Mouse (Mus musculus): ENCODE measurements around the gene Htr5b. TPM values are rescaled to one million over a fixed set of nuclear protein-coding genes. Genes with fewer than 3 reads are reported as not detected.

Gene Htr5b
- polyA plus RNA-seq, 1 experiment from 2014 or later: not detected

- 75% methylated on average over 16 of the region's 16 CpGs for WGBS (ENCODE audit: insufficient replicate concordance)
- H3K27ac ChIP-seq (ENCODE audit: low read depth): no peak overlapping the region
- peaks cover 26% of the 10 kb centered on the region for H3K36me3 ChIP-seq (replicated peaks; ENCODE audit: insufficient read depth, low read length)
- no peak for DNase-seq
- no peak for TF ChIP-seq EP300 (IDR thresholded peaks at IDR 0.05; ENCODE audit: low read depth)
- TF ChIP-seq CTCF (IDR thresholded peaks at IDR 0.05; ENCODE audit: low read depth): no peak
- H3K4me2 ChIP-seq (ENCODE audit: low read depth, low read length): no peak overlapping the region
- H3K4me3 ChIP-seq (ENCODE audit: low read depth, low read length): no peak overlapping the region
- no peaks in the 10 kb centered on the region for H3K4me1 ChIP-seq (ENCODE audit: insufficient read depth)
- no peak overlapping the region for H3K9ac ChIP-seq (replicated peaks)
- no peaks in the 10 kb centered on the region for H3K27me3 ChIP-seq (ENCODE audit: insufficient read depth, low read length)
- ATAC-seq: no peak
- no peaks in the 10 kb centered on the region for H3K9me3 ChIP-seq (ENCODE audit: low read length)
Measured at GRCm38 (mm10) chr1:121550801-121551456, 22.7 kb upstream of the Htr5b start.

- Histone ChIP-seq H3K4me3 (ENCODE audit: low read depth, low read length) (no peak overlapping the region), H3K27me3 (ENCODE audit: insufficient read depth, low read length) (no peaks in the 10 kb centered on the region), H3K9me3 (ENCODE audit: low read length) (no peaks in the 10 kb centered on the region), H3K27ac (ENCODE audit: low read depth) (no peak overlapping the region), H3K36me3 (replicated peaks; ENCODE audit: insufficient read depth, low read length) (peaks cover 13% of the 10 kb centered on the region), H3K9ac (replicated peaks) (no peak overlapping the region), H3K4me2 (ENCODE audit: low read depth, low read length) (no peak overlapping the region), H3K4me1 (ENCODE audit: insufficient read depth) (no peaks in the 10 kb centered on the region)
- 70% methylated on average over 4 of the region's 4 CpGs for WGBS (ENCODE audit: insufficient replicate concordance)
- no peak for ATAC-seq
- TF ChIP-seq CTCF (IDR thresholded peaks at IDR 0.05; ENCODE audit: low read depth) (peak; percentile 33), EP300 (IDR thresholded peaks at IDR 0.05; ENCODE audit: low read depth) (no peak)
- no peak for DNase-seq
Measured at GRCm38 (mm10) chr1:121549456-121549855, 21.2 kb upstream of the Htr5b start.

GRCm38 (mm10) chr1:121548667-121549066, 20.4 kb upstream of the Htr5b start:
- Histone ChIP-seq H3K9me3 (ENCODE audit: low read length) (no peaks in the 10 kb centered on the region), H3K4me1 (ENCODE audit: insufficient read depth) (no peaks in the 10 kb centered on the region), H3K27ac (ENCODE audit: low read depth) (no peak overlapping the region), H3K36me3 (replicated peaks; ENCODE audit: insufficient read depth, low read length) (peaks cover 8% of the 10 kb centered on the region), H3K27me3 (ENCODE audit: insufficient read depth, low read length) (no peaks in the 10 kb centered on the region), H3K9ac (replicated peaks) (no peak overlapping the region), H3K4me3 (ENCODE audit: low read depth, low read length) (no peak overlapping the region), H3K4me2 (ENCODE audit: low read depth, low read length) (no peak overlapping the region)
- TF ChIP-seq CTCF (IDR thresholded peaks at IDR 0.05; ENCODE audit: low read depth) (no peak), EP300 (IDR thresholded peaks at IDR 0.05; ENCODE audit: low read depth) (no peak)
- 88% methylated on average over 4 of the region's 4 CpGs for WGBS (ENCODE audit: insufficient replicate concordance)
- no peak for ATAC-seq
- DNase-seq: no peak

DNA sequence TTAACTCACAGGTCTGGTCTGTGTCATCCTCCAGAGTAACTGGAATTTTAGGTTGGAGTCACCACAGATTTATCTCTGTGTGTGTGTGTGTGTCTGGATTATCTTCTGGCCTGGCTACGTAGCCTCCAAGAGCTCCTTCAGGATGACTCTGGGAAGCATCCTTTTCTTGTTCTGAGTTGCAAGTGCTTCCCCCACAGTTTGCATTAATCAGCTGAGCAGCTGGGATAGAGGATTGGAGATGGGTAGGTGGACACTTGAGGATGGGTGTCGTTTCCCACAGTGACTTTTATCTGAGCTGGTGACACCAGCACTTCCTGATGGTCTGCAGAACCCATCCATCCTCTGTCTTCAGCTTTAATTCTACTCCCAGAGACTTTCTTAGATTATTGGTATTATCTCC, 18.6 kb upstream of the Htr5b start:
- no peaks in the 10 kb centered on the region for H3K27me3 ChIP-seq (ENCODE audit: insufficient read depth, low read length)
- H3K4me3 ChIP-seq (ENCODE audit: low read depth, low read length): no peak overlapping the region
- no peak overlapping the region for H3K4me2 ChIP-seq (ENCODE audit: low read depth, low read length)
- DNase-seq (no peak), ATAC-seq (no peak)
- H3K27ac ChIP-seq (ENCODE audit: low read depth): no peak overlapping the region
- no peaks in the 10 kb centered on the region for H3K9me3 ChIP-seq (ENCODE audit: low read length)
- 60% methylated on average over 2 of the region's 2 CpGs for WGBS (ENCODE audit: insufficient replicate concordance)
- TF ChIP-seq EP300 (IDR thresholded peaks at IDR 0.05; ENCODE audit: low read depth) (no peak), CTCF (IDR thresholded peaks at IDR 0.05; ENCODE audit: low read depth) (no peak)
- H3K9ac ChIP-seq (replicated peaks): no peak overlapping the region
- H3K36me3 ChIP-seq (replicated peaks; ENCODE audit: insufficient read depth, low read length): no peaks in the 10 kb centered on the region
- H3K4me1 ChIP-seq (ENCODE audit: insufficient read depth): no peaks in the 10 kb centered on the region

DNA sequence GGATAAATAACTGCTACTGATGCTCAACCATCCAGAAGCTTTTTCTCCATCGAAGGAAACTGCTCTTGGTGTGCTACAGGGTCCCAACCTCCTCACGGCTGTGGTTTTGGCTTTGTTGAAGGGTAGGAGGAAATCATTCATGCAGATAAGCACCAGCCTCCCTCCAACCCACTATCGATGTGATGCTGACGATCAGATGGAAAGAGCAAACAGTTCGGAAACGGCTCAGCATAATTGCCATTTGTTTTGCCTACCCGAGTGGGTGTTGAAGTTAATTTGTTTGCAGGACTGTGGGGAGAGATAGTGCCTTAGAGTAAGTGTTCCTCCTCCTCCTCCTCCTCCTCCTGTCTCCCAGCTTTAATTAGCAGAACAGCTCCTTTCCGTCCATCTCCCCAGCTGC, 12.1 kb upstream of the Htr5b start:
- TF ChIP-seq CTCF (IDR thresholded peaks at IDR 0.05; ENCODE audit: low read depth) (no peak), EP300 (IDR thresholded peaks at IDR 0.05; ENCODE audit: low read depth) (no peak)
- no peak overlapping the region for H3K9ac ChIP-seq (replicated peaks)
- H3K27me3 ChIP-seq (ENCODE audit: insufficient read depth, low read length): no peaks in the 10 kb centered on the region
- H3K4me1 ChIP-seq (ENCODE audit: insufficient read depth): no peaks in the 10 kb centered on the region
- DNase-seq: no peak
- H3K4me3 ChIP-seq (ENCODE audit: low read depth, low read length): no peak overlapping the region
- ATAC-seq: no peak
- H3K4me2 ChIP-seq (ENCODE audit: low read depth, low read length): no peak overlapping the region
- no peaks in the 10 kb centered on the region for H3K36me3 ChIP-seq (replicated peaks; ENCODE audit: insufficient read depth, low read length)
- 47% methylated on average over 8 of the region's 8 CpGs for WGBS (ENCODE audit: insufficient replicate concordance)
- no peak overlapping the region for H3K27ac ChIP-seq (ENCODE audit: low read depth)
- H3K9me3 ChIP-seq (ENCODE audit: low read length): no peaks in the 10 kb centered on the region

- TF ChIP-seq CTCF (IDR thresholded peaks at IDR 0.05; ENCODE audit: low read depth): no peak
- no peak for TF ChIP-seq EP300 (IDR thresholded peaks at IDR 0.05; ENCODE audit: low read depth)
- WGBS (ENCODE audit: insufficient replicate concordance): 49% methylated on average over 7 of the region's 7 CpGs
- Histone ChIP-seq H3K27me3 (ENCODE audit: insufficient read depth, low read length) (peaks cover 14% of the 10 kb centered on the region), H3K4me3 (ENCODE audit: low read depth, low read length) (no peak overlapping the region), H3K27ac (ENCODE audit: low read depth) (no peak overlapping the region), H3K9me3 (ENCODE audit: low read length) (no peaks in the 10 kb centered on the region), H3K36me3 (replicated peaks; ENCODE audit: insufficient read depth, low read length) (no peaks in the 10 kb centered on the region), H3K9ac (replicated peaks) (no peak overlapping the region), H3K4me1 (ENCODE audit: insufficient read depth) (no peaks in the 10 kb centered on the region), H3K4me2 (ENCODE audit: low read depth, low read length) (no peak overlapping the region)
- no peak for DNase-seq
- no peak for ATAC-seq
Measured at GRCm38 (mm10) chr1:121531439-121531838, 3.2 kb upstream of the Htr5b start.
